Mouse (Mus musculus) embryonic fibroblast, embryonic 13.5 days (primary cell): Measurements from ENCODE around the gene 9430038I01Rik.

ENCODE experiments used
- CTCF ChIP-seq: IDR thresholded peaks from 2 replicates; pipeline ENCODE4 v1.5.1; 2011; ENCODE audit warnings: mild to moderate bottlenecking, control low read depth, low read length, moderate library complexity, borderline replicate concordance; ENCODE audit not compliant: insufficient read depth
- POLR2A ChIP-seq: IDR thresholded peaks from 2 replicates; pipeline ENCODE4 v1.6.1; 2011; ENCODE audit warnings: low read depth, mild to moderate bottlenecking, control low read depth, low read length, moderate library complexity

DNA sequence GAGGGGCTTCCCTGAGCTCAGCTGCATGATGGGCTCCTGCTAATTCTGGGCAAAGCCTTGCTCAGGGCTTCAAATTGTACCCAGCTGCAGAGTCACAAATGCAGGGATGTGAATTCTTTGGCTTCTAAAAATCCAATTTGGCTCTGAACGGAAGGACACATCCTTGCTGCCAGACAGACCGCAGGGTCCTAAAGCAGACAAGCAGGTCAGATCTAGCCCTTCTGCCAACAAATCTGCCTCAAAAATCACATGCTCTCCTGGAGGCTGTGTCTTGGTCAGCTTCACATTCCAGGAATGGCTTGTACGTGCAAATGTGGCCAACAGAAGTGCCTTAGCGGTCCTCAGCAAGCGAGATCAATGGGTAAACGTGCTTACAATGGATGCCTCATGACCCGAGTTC, 46.0 kb downstream of the 9430038I01Rik start:
- TF ChIP-seq CTCF = no peak
- no peak for TF ChIP-seq POLR2A
